Mouse (Mus musculus) megakaryocyte progenitor cell, adult 5-6 weeks (primary cell): ENCODE results near the gene Usp30. TPM values are rescaled to one million over a fixed set of nuclear protein-coding genes. Genes with fewer than 3 reads are reported as not detected.

Experiments
- ATAC-seq: replicated peaks from 2 replicates; pipeline ENCODE4 v1.8.0; 2016; ENCODE audit warnings: mild to moderate bottlenecking, moderate TSS enrichment, inconsistent platforms; ENCODE audit not compliant: poor library complexity
- total RNA-seq, 2 experiments: library from RNA; stranded (forward) in 1 of 2; stranded (reverse) in 1 of 2; fragments of 157-497, 149-512 nt in 1 of 2; fragments of 200-1000 nt in 1 of 2; gene quantifications; 2 replicates each; pipeline versions ENCODE4 v1.2.3 to v1.2.4; 2015 to 2017

Usp30 gene
- total RNA-seq, 2 experiments from 2014 or later: 7.7 to 8.6 TPM

- no peak for ATAC-seq
Observed at GRCm38 (mm10) chr5:114126499-114127244, 61.4 kb downstream of the Usp30 start.

GRCm38 (mm10) chr5:114127374-114128349 is 62.4 kb downstream of the Usp30 start, which contains the start of gene Alkbh2:
Alkbh2 (minus strand) TSS chr5:114128218.
- ATAC-seq: peak; percentile 59

- no peak for ATAC-seq
Observed at GRCm38 (mm10) chr5:114129550-114130210, 64.4 kb downstream of the Usp30 start.

- ATAC-seq: no peak
Observed at GRCm38 (mm10) chr5:114130211-114130605, 64.9 kb downstream of the Usp30 start, which contains the start of gene Ung. Ung (plus strand) TSS chr5:114130386.

- peak; percentile 69 for ATAC-seq
Observed at GRCm38 (mm10) chr5:114130698-114131520, 65.6 kb downstream of the Usp30 start.

GRCm38 (mm10) chr5:114131521-114131840 is 66.2 kb downstream of the Usp30 start:
- ATAC-seq: no peak

- no peak for ATAC-seq
Observed at GRCm38 (mm10) chr5:114132841-114133240, 67.6 kb downstream of the Usp30 start.

- ATAC-seq: peak; percentile 81
Observed at GRCm38 (mm10) chr5:114134091-114134534, 68.9 kb downstream of the Usp30 start.

GRCm38 (mm10) chr5:114135516-114135915 is 70.3 kb downstream of the Usp30 start:
- no peak for ATAC-seq

GRCm38 (mm10) chr5:114137481-114138276 is 72.4 kb downstream of the Usp30 start:
- ATAC-seq: no peak

- ATAC-seq: no peak
Observed at GRCm38 (mm10) chr5:114138277-114139164, 73.3 kb downstream of the Usp30 start.

GRCm38 (mm10) chr5:114139175-114139574 is 73.9 kb downstream of the Usp30 start:
- ATAC-seq: peak; percentile 36

- ATAC-seq: no peak
Observed at GRCm38 (mm10) chr5:114146028-114146888, 81.0 kb downstream of the Usp30 start, which contains the start of gene Acacb. Acacb (plus strand) TSS chr5:114146535.

- ATAC-seq: no peak
Observed at GRCm38 (mm10) chr5:114147043-114147972, 82.0 kb downstream of the Usp30 start.

- ATAC-seq: no peak
Observed at GRCm38 (mm10) chr5:114152359-114153092, 87.3 kb downstream of the Usp30 start.
